Mouse (Mus musculus) heart, postnatal 0 days (tissue): ENCODE measurements around the gene Myl6b.

Experiments
- CTCF ChIP-seq: IDR thresholded peaks from 2 replicates; pipeline ENCODE4 v1.5.1; 2016; ENCODE audit warnings: antibody characterized with exemption, control low read depth, low read depth
- EP300 ChIP-seq: IDR thresholded peaks from 2 replicates; pipeline ENCODE4 v1.6.1; 2016; ENCODE audit warnings: antibody characterized with exemption, low read depth

GRCm38 (mm10) chr10:128458348-128458718 lies 40.2 kb downstream of the Myl6b start:
- TF ChIP-seq CTCF (no peak), EP300 (no peak)
